Mouse (Mus musculus): ENCODE results near the gene Cd79a. TPM values are rescaled to one million over a fixed set of nuclear protein-coding genes. Genes with fewer than 3 reads are reported as not detected.
A peak's percentile ranks its signal among the peaks of the same experiment; 100 is the strongest.

Gene Cd79a
- polyA plus RNA-seq, 1 experiment from 2014 or later = 0.29 TPM

- peak within 1 kb of the TSS; percentile 84 for H3K4me2 ChIP-seq (ENCODE audit: low read length)
- no peaks in the 10 kb centered on the region for H3K9me3 ChIP-seq (replicated peaks; ENCODE audit: control insufficient read depth, low read length, poor library complexity, severe bottlenecking)
- peak within 1 kb of the TSS; percentile 82 for H3K4me3 ChIP-seq (ENCODE audit: low read depth, low read length)
- ATAC-seq = peak; percentile 94
- H3K36me3 ChIP-seq (ENCODE audit: control insufficient read depth, insufficient read depth, low read length) = peaks cover 10% of the 10 kb centered on the region; the same call in 1 of the 2 replicates
- peaks cover 19% of the 10 kb centered on the region for H3K4me1 ChIP-seq (ENCODE audit: control insufficient read depth, insufficient read depth, low read length)
- peak within 1 kb of the TSS; percentile 99 for H3K9ac ChIP-seq (ENCODE audit: low read depth, low read length)
- WGBS = under 1% methylated on average over 57 of the region's 57 CpGs
- H3K27me3 ChIP-seq (ENCODE audit: control insufficient read depth, insufficient read depth, low read depth, low read length) = no peaks in the 10 kb centered on the region
- H3K27ac ChIP-seq (ENCODE audit: low read length) = peak within 1 kb of the TSS; percentile 85
These were observed 13.1 kb upstream of the Cd79a start, which contains the start of gene Rps19 for GRCm38 (mm10) chr7:24883896-24884692. Rps19 (plus strand) TSS chr7:24884371.

- H3K36me3 ChIP-seq (ENCODE audit: control insufficient read depth, insufficient read depth, low read length) = peaks cover 14% of the 10 kb centered on the region; the same call in 1 of the 2 replicates
- peak overlapping the region; percentile 82 for H3K4me3 ChIP-seq (ENCODE audit: low read depth, low read length)
- H3K4me2 ChIP-seq (ENCODE audit: low read length) = peak overlapping the region; percentile 84
- no peaks in the 10 kb centered on the region for H3K9me3 ChIP-seq (replicated peaks; ENCODE audit: control insufficient read depth, low read length, poor library complexity, severe bottlenecking)
- ATAC-seq = peak; percentile 2; the same call in 1 of the 2 replicates
- no peaks in the 10 kb centered on the region for H3K27me3 ChIP-seq (ENCODE audit: control insufficient read depth, insufficient read depth, low read depth, low read length)
- peaks cover 19% of the 10 kb centered on the region for H3K4me1 ChIP-seq (ENCODE audit: control insufficient read depth, insufficient read depth, low read length)
- H3K27ac ChIP-seq (ENCODE audit: low read length) = peak overlapping the region; percentile 85
- under 1% methylated on average over 39 of the region's 47 CpGs for WGBS
- H3K9ac ChIP-seq (ENCODE audit: low read depth, low read length) = peak overlapping the region; percentile 99
These were observed 12.4 kb upstream of the Cd79a start for GRCm38 (mm10) chr7:24884693-24885291.

- Histone ChIP-seq H3K4me1 (ENCODE audit: control insufficient read depth, insufficient read depth, low read length) (peaks cover 19% of the 10 kb centered on the region), H3K27ac (ENCODE audit: low read length) (no peak overlapping the region), H3K9ac (ENCODE audit: low read depth, low read length) (peak overlapping the region; percentile 99), H3K4me3 (ENCODE audit: low read depth, low read length) (peak overlapping the region; percentile 82), H3K4me2 (ENCODE audit: low read length) (peak overlapping the region; percentile 84), H3K9me3 (replicated peaks; ENCODE audit: control insufficient read depth, low read length, poor library complexity, severe bottlenecking) (no peaks in the 10 kb centered on the region), H3K36me3 (ENCODE audit: control insufficient read depth, insufficient read depth, low read length) (peaks cover 16% of the 10 kb centered on the region; the same call in 1 of the 2 replicates), H3K27me3 (ENCODE audit: control insufficient read depth, insufficient read depth, low read depth, low read length) (no peaks in the 10 kb centered on the region)
- no peak for ATAC-seq
- 48% methylated on average over 12 of the region's 12 CpGs for WGBS
These were observed 11.5 kb upstream of the Cd79a start for GRCm38 (mm10) chr7:24885468-24886307.

GRCm38 (mm10) chr7:24886308-24886633 is 10.9 kb upstream of the Cd79a start:
- H3K4me1 ChIP-seq (ENCODE audit: control insufficient read depth, insufficient read depth, low read length) = peaks cover 19% of the 10 kb centered on the region
- peak overlapping the region; percentile 84 for H3K4me2 ChIP-seq (ENCODE audit: low read length)
- H3K27ac ChIP-seq (ENCODE audit: low read length) = no peak overlapping the region
- WGBS = 74% methylated on average over 4 of the region's 4 CpGs
- H3K9me3 ChIP-seq (replicated peaks; ENCODE audit: control insufficient read depth, low read length, poor library complexity, severe bottlenecking) = no peaks in the 10 kb centered on the region
- peak overlapping the region; percentile 99; the same call in 1 of the 2 replicates for H3K9ac ChIP-seq (ENCODE audit: low read depth, low read length)
- no peaks in the 10 kb centered on the region for H3K27me3 ChIP-seq (ENCODE audit: control insufficient read depth, insufficient read depth, low read depth, low read length)
- H3K36me3 ChIP-seq (ENCODE audit: control insufficient read depth, insufficient read depth, low read length) = peaks cover 16% of the 10 kb centered on the region; the same call in 1 of the 2 replicates
- no peak for ATAC-seq
- no peak overlapping the region for H3K4me3 ChIP-seq (ENCODE audit: low read depth, low read length)

- no peak overlapping the region for H3K4me3 ChIP-seq (ENCODE audit: low read depth, low read length)
- no peak for ATAC-seq
- no peaks in the 10 kb centered on the region for H3K27me3 ChIP-seq (ENCODE audit: control insufficient read depth, insufficient read depth, low read depth, low read length)
- H3K9me3 ChIP-seq (replicated peaks; ENCODE audit: control insufficient read depth, low read length, poor library complexity, severe bottlenecking) = no peaks in the 10 kb centered on the region
- H3K9ac ChIP-seq (ENCODE audit: low read depth, low read length) = peak overlapping the region; percentile 22; the same call in 1 of the 2 replicates
- H3K4me2 ChIP-seq (ENCODE audit: low read length) = no peak overlapping the region
- peaks cover 16% of the 10 kb centered on the region; the same call in 1 of the 2 replicates for H3K36me3 ChIP-seq (ENCODE audit: control insufficient read depth, insufficient read depth, low read length)
- H3K27ac ChIP-seq (ENCODE audit: low read length) = no peak overlapping the region
- H3K4me1 ChIP-seq (ENCODE audit: control insufficient read depth, insufficient read depth, low read length) = peaks cover 19% of the 10 kb centered on the region
- 78% methylated on average over 4 of the region's 4 CpGs for WGBS
These were observed 10.1 kb upstream of the Cd79a start for GRCm38 (mm10) chr7:24887096-24887495.

GRCm38 (mm10) chr7:24889431-24890220 is 7.6 kb upstream of the Cd79a start:
- Histone ChIP-seq H3K4me2 (ENCODE audit: low read length) (no peak overlapping the region), H3K9ac (ENCODE audit: low read depth, low read length) (no peak overlapping the region), H3K4me1 (ENCODE audit: control insufficient read depth, insufficient read depth, low read length) (peaks cover 19% of the 10 kb centered on the region), H3K4me3 (ENCODE audit: low read depth, low read length) (no peak overlapping the region), H3K27ac (ENCODE audit: low read length) (no peak overlapping the region), H3K9me3 (replicated peaks; ENCODE audit: control insufficient read depth, low read length, poor library complexity, severe bottlenecking) (no peaks in the 10 kb centered on the region), H3K36me3 (ENCODE audit: control insufficient read depth, insufficient read depth, low read length) (peaks cover 16% of the 10 kb centered on the region; the same call in 1 of the 2 replicates), H3K27me3 (ENCODE audit: control insufficient read depth, insufficient read depth, low read depth, low read length) (no peaks in the 10 kb centered on the region)
- 83% methylated on average over 6 of the region's 6 CpGs for WGBS
- ATAC-seq = no peak

GRCm38 (mm10) chr7:24890281-24891216 is 6.6 kb upstream of the Cd79a start:
- Histone ChIP-seq H3K4me3 (ENCODE audit: low read depth, low read length) (no peak overlapping the region), H3K27me3 (ENCODE audit: control insufficient read depth, insufficient read depth, low read depth, low read length) (no peaks in the 10 kb centered on the region), H3K36me3 (ENCODE audit: control insufficient read depth, insufficient read depth, low read length) (peaks cover 16% of the 10 kb centered on the region; the same call in 1 of the 2 replicates), H3K27ac (ENCODE audit: low read length) (no peak overlapping the region), H3K4me1 (ENCODE audit: control insufficient read depth, insufficient read depth, low read length) (peaks cover 13% of the 10 kb centered on the region), H3K4me2 (ENCODE audit: low read length) (no peak overlapping the region), H3K9ac (ENCODE audit: low read depth, low read length) (no peak overlapping the region), H3K9me3 (replicated peaks; ENCODE audit: control insufficient read depth, low read length, poor library complexity, severe bottlenecking) (no peaks in the 10 kb centered on the region)
- peak; percentile 47 for ATAC-seq
- 30% methylated on average over 10 of the region's 10 CpGs for WGBS

Data from midbrain, embryonic 16.5 days (tissue).